Mouse (Mus musculus): ENCODE data around the gene C8g.

GRCm38 (mm10) chr2:25505860-25506259 is 4.3 kb upstream of the C8g start:
- TF ChIP-seq CTCF (conservative IDR thresholded peaks at IDR 0.05; ENCODE audit: low read length), result no peak
- TF ChIP-seq POU5F1 (IDR thresholded peaks at IDR 0.05; ENCODE audit: borderline replicate concordance, low read length), result no peak
